Mouse (Mus musculus): ENCODE measurements around the gene Ms4a1.
"Not testable (repeated sequence)": the region's sequence is repeated elsewhere in the genome, so short reads cannot be mapped to it uniquely, and the experiment has no call there.

The Ms4a1 gene

DNA sequence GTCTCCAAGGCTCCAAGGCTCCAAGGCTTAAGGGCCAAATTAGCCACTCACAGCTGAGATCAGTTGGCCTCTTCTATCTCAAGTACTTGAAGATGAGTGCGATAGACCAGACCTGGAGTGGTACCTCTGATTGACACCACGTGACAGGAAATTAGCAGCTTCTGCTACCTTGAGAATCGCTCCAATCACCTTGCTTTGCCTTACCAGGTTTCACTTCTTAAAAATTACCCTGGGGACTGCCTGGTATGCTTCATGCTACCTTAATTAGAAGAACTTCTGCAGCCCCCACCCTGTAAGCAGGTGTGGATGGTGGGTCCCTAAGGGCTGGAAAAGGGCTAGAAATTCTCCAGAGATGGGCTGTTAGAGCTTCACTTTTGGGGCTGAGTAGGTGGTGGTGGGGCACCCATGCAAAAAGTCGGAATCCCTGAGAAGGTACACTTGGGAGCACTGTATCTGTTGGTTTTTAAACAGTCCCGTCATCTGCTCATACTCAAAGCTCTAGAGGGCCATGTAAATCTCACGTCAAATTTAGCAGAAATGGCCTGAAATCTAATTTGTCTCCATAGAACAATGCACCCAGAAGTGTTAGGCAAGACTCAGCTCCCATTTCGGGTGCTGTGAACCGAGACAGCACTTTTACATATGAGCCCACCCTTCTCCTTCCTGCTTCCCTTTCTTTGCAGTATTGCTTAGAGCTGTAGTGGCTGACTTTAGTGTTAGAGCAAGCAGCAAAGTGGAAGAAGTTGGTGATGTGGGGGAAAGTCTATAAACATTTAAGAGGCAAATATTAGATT is at the start of gene Ms4a1:
TSS of gene Ms4a1 (minus strand) at position 190 of the 794 bp plus-strand sequence.
- DNase-seq (ENCODE audit: low spot score in 2 of 2), result no peak

DNA sequence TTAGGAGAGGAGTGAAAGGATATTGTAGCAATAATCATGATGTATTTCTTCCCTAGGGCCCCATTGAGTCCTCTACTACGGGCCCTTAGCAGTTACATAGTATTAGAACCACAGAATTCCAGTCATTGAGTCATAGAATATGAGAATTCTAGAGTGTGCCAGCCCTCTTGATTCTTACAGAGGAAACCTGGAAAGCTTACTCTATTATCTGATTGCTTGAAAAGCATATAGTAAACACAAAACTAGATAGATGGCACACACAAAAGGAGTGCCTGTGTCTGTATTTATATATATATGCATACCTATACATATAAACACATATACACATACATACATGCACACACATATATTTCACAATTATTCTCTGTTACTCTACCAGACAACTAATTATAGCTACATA is 48.3 kb upstream of the Ms4a1 start, which contains the start of gene Ms4a14:
TSS of gene Ms4a14 (minus strand) at position 101 of the 400 bp plus-strand sequence.
- DNase-seq (ENCODE audit: low spot score in 2 of 2), result no peak

GRCm38 (mm10) chr19:11308888-11309287 is 42.8 kb upstream of the Ms4a1 start:
- DNase-seq (ENCODE audit: low spot score in 2 of 2), result no peak

GRCm38 (mm10) chr19:11299529-11299928 is 33.5 kb upstream of the Ms4a1 start:
- DNase-seq (ENCODE audit: low spot score in 2 of 2), result not testable (repeated sequence)

DNA sequence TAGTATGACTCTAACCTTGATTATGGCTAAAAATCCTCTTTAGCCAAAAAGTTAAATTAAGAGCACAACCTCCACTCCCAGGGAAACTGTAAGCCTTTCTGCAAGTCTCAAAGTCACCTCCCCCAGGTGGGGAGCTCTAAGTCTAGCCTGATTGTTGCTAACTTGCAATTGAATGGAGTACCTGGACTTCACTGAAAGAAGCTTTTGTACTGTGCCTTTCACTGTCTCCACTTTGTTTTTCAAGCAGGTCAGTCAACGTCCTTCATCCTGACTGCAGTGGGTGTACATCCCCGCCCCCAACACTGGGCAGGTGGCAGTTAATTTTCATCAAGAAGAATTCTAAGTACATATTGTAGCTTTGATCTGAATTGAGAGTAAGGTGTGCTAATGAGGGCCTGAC is 32.9 kb upstream of the Ms4a1 start:
- DNase-seq (ENCODE audit: low spot score in 2 of 2), result no peak

- not testable (repeated sequence) for DNase-seq (ENCODE audit: low spot score in 2 of 2)
Observed at GRCm38 (mm10) chr19:11293616-11294015, 27.6 kb upstream of the Ms4a1 start.

DNA sequence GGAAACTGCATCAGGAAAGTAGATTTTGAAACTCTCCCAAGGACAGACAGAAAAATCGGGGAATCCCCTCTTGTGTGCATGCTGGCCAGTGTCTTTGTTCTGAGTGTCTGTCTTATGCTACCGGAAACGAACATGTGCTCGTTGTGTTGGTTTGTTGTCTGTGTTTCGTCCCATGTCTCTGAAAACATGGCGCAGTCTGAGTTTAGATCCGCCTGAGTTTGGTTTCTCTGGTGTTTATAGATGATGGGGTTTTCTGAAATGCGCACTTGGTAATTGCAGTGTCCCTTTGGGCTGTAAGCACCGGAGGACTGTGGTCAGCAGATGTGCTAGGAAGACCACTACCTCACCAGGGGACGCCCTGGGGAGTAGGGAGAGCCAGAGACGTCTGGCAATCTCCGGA is 26.9 kb upstream of the Ms4a1 start:
- no peak for DNase-seq (ENCODE audit: low spot score in 2 of 2)

DNA sequence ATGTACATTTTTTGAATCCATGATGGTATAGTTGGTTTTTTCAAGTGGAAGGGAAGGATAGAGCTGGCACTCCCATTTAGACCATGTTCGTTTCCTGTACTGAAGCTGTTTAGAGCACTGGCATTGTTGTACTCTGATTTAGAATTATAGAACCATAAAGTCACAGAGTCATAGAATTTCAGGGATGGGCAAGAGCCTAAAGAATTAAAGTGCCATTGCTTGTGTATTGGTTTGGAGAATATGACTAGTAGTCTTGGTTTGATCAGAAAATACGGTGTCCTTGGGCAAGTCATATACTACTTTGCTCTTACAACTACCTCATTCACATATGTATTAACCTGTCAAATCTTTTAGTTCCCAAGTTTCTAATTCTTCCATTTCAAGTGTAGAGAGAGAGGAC is 17.7 kb upstream of the Ms4a1 start, which contains the start of gene Ms4a5:
TSS of gene Ms4a5 (minus strand) at position 101 of the 400 bp plus-strand sequence.
- no peak for DNase-seq (ENCODE audit: low spot score in 2 of 2)

GRCm38 (mm10) chr19:11280223-11280622 is 14.2 kb upstream of the Ms4a1 start:
- DNase-seq (ENCODE audit: low spot score in 2 of 2), result no peak

GRCm38 (mm10) chr19:11276431-11276830 is 10.4 kb upstream of the Ms4a1 start:
- no peak for DNase-seq (ENCODE audit: low spot score in 2 of 2)

GRCm38 (mm10) chr19:11266956-11267355 is 915 bp upstream of the Ms4a1 start:
- DNase-seq (ENCODE audit: low spot score in 2 of 2), result no peak

- DNase-seq (ENCODE audit: low spot score in 2 of 2), result no peak
Observed at GRCm38 (mm10) chr19:11264602-11265185, 1.3 kb downstream of the Ms4a1 start.

- no peak for DNase-seq (ENCODE audit: low spot score in 2 of 2)
Observed at GRCm38 (mm10) chr19:11263549-11263948, 2.5 kb downstream of the Ms4a1 start.

DNA sequence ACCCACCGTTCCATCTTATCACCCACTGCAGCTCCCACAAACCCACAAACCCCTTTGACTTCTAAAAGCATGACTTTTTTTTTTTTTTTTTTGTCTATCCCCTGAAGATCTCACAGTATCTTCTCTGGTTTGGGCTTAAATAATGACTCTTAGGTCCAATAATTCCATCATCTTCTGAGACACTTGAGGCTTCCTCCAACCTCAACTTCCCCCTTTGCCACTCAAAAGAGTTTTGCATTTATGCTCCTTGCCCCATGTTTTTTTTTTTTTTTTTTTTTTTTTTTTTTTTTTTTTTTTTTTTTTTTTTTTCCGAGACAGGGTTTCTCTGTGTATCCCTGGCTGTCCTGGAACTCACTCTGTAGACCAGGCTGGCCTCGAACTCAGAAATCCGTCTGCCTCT is 3.1 kb downstream of the Ms4a1 start:
- not testable (repeated sequence) for DNase-seq (ENCODE audit: low spot score in 2 of 2)

- DNase-seq (ENCODE audit: low spot score in 2 of 2), result no peak
Observed at GRCm38 (mm10) chr19:11261522-11261921, 4.5 kb downstream of the Ms4a1 start.

DNA sequence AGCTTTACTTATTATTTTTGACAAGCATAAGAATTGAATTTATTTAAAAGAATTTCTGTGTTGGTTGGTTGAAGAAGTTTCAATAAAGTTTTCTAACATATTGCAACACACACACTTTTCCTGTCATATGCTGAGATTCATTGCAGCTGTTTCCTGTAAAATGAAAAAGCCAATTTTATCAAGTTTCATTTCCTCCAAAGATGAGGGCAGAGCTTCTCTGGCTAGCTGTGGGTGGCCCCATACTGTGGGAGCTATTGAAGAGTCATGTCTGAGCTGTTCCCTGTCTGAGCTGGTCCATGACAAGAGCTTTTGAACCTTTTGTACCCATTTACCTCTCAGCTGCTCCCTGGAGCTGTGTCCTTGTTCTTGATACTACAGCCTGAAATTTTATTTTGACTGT is 21.8 kb downstream of the Ms4a1 start:
- DNase-seq (ENCODE audit: low spot score in 2 of 2), result no peak

DNA sequence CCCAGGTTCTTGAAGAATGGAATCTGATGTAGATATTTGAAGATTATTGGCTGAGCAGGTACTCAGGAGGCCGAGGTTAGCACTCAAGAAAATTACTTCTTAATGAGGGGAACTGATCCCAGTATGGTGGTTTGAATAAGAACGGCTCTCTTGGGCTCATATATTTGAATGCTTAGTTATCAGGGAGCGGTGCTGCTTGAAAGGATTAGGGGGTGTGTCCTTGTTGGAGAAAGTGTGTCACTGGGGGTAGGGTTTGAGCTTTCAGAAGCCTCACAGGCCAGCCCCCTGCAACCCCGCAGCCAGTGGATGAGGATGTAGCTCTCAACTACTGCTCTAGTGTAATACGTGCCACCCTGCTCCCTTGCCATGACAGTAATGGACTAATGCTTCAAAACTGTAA is 23.5 kb downstream of the Ms4a1 start:
- DNase-seq (ENCODE audit: low spot score in 2 of 2), result no peak

- DNase-seq (ENCODE audit: low spot score in 2 of 2), result no peak
Observed at GRCm38 (mm10) chr19:11235820-11236219, 30.2 kb downstream of the Ms4a1 start.

DNA sequence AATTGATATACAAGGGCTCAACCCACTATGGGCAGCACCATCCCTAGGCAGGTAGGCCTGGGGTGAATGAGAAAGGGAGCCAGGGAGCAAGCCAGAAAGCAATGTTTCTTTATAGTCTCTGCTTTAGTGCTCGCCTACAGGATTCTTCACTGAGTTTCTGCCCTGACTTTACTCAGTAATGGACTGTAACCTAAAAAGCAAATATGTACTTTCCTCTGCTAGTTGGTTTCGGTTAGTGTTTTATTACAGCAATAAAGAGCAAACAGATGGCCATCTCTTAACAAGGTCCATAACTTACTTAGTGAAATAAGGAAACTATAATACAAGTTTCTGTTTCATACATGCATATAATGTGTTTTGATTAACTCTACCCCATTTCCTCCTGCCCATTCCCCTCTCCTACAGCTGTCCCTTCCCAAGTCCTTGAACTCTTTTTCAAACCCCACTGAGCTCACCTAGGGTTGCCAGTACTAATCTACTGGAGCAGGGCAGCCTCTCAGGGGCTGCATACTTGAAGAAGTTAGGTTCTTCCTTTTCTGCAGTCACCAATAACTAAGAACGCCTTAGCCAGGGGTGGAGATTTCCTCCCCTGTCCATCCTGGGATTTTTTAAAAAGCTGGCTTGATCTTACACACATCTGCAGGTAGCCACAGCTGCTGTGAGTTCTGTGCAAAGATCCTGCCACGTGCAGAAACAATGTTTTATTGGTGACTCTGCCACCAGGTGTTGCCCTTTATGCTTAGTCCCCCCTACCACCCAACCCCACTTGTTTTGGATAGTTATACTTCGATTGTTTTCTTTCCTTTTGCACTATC is 30.9 kb downstream of the Ms4a1 start:
- DNase-seq (ENCODE audit: low spot score in 2 of 2), result no peak

GRCm38 (mm10) chr19:11234244-11234643 is 31.8 kb downstream of the Ms4a1 start:
- DNase-seq (ENCODE audit: low spot score in 2 of 2), result no peak

GRCm38 (mm10) chr19:11232348-11232747 is 33.7 kb downstream of the Ms4a1 start, which contains the start of gene Ms4a12:
Gene Ms4a12, minus strand, starts transcription at chr19:11232448.
- no peak for DNase-seq (ENCODE audit: low spot score in 2 of 2)

All from frontal cortex, postnatal 10 days (tissue).